Mouse (Mus musculus) embryonic fibroblast, embryonic 13.5 days (primary cell): ENCODE measurements around the gene Gm20388. TPM values are rescaled to one million over a fixed set of nuclear protein-coding genes. Genes with fewer than 3 reads are reported as not detected.

Source experiments
- H3K27ac ChIP-seq: 2 replicates; pipeline ENCODE4 v1.5.1; 2012; ENCODE audit warnings: low read length, control low read depth, inconsistent platforms; ENCODE audit not compliant: insufficient read depth
- H3K4me1 ChIP-seq: 2 replicates; pipeline ENCODE4 v1.6.1; 2011; ENCODE audit warnings: low read length; ENCODE audit not compliant: control insufficient read depth, insufficient read depth
- H3K4me3 ChIP-seq: 2 replicates; pipeline ENCODE4 v1.5.1; 2011; ENCODE audit warnings: mild to moderate bottlenecking, control low read depth, low read length; ENCODE audit not compliant: insufficient read depth
- CTCF ChIP-seq: IDR thresholded peaks from 2 replicates; pipeline ENCODE4 v1.5.1; 2011; ENCODE audit warnings: mild to moderate bottlenecking, control low read depth, low read length, moderate library complexity, borderline replicate concordance; ENCODE audit not compliant: insufficient read depth
- POLR2A ChIP-seq: IDR thresholded peaks from 2 replicates; pipeline ENCODE4 v1.6.1; 2011; ENCODE audit warnings: low read depth, mild to moderate bottlenecking, control low read depth, low read length, moderate library complexity
- polyA plus RNA-seq: library from polyadenylated mRNA; stranded (reverse); fragments of >200 nt; gene quantifications from 2 replicates; pipeline ENCODE4 v1.2.4, GENCODE M21; 2011; ENCODE audit warnings: low read depth; ENCODE audit not compliant: missing spikeins, insufficient read length

Gm20388 gene
- polyA plus RNA-seq, 1 experiment = 82.8 TPM

DNA sequence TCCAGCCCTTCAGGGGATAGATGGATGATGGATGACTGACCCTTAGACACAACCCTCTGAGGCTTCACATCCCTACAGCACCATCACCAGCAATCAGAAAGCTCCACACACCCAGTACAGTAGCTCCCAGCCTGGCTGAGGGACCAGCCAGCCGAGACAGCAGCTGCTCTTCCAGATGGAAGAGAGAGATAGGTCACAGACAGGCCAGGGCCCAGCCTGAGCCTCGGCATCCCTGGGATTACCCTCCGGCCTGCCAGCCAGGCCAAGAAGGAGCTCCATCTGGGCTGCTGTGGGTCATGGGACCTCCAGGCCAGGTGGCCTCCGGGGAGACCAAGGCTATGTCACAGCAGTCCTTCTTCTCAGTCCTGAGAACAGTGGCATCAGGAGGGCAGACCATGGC, 2332.7 kb downstream of the Gm20388 start:
- TF ChIP-seq CTCF (no peak), POLR2A (no peak)
- Histone ChIP-seq H3K27ac (no peak overlapping the region), H3K4me3 (no peak overlapping the region), H3K4me1 (peaks cover 18% of the 10 kb centered on the region; the same call in 1 of the 2 replicates)

DNA sequence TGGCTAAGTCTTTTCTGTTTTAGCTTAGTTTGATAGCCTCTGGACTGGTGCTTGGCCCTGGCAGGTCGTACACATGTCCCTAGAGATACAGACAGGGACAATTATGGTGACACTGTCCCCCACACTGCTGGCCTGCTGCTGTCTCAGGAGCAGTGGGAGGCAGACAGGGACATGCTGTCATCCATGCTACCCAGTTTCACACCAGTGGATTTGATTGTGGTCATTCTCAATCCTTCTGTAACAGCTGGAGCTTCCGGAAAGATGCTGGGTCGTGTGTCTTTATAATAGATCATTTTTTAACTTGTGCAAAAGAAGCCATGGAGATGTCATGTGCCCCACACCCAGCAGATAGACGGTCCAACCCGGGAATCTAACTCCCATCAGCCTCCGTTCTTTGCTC, 2334.5 kb downstream of the Gm20388 start:
- peaks cover 18% of the 10 kb centered on the region; the same call in 1 of the 2 replicates for H3K4me1 ChIP-seq
- no peak overlapping the region for H3K27ac ChIP-seq
- TF ChIP-seq POLR2A = no peak
- no peak for TF ChIP-seq CTCF
- H3K4me3 ChIP-seq = no peak overlapping the region

DNA sequence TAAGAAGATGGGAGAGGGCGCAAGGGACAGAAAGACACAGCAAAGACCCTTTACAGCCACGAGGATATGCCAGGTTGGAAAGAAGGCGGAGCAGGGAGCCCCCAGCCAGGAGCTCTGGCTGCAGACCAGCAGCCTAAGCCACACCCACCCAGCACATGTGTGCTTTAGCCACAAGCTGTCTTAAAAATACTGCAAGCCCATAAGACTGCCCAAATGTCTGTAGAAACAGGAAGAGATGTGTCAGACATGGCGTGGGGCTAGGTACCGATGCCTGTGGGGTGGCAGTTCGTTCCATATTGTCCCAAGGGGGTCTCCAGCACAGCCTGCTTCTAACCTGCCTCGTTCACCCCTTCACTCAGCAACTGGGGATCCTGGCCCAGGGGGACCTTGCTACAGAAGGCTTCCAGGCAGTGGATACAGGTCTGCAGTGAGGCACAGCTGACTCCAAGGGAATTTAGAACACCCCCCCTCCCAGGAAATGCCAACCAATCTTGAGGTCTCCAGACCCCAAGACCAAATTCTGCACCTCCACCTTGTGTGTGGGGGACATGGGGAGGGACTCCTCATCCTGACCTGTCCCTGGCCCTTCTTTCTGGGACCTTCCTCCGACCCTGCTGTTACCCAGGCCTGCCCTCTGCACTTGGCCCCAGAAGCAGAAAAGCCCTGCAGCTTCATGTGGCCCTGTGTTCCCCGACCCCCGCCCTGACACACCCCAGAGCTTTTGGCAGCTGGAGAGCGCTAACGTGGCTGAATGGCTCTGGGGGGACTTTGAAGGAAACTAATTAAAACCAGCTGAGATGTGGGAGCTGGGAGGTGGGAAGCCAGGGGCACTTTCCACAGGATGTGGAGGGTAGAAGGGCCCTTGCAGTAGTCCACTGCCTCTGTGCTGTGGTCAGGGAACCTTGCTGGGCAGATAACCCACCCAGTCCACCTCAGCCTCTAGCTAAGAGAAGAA, 2335.9 kb downstream of the Gm20388 start:
- no peak overlapping the region for H3K4me3 ChIP-seq
- TF ChIP-seq POLR2A (no peak), CTCF (no peak)

DNA sequence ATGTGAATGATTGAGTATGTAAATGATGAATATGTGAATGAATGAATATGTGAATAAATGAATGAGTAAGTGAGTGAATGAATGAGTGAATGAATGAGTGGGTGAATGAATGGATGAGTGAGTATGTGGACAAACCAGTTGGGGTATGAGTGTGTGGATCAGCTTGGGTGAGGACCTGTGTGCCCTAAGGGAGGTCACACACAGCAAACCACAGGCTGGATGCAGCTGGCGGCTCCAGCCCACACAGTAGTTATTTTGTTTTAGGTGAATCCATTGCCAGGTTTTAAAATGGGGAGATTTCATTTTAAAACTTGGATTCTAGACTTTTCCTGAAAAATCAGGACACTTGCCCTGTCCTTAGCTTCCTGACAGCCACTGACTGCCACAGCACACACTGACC, 2341.1 kb downstream of the Gm20388 start:
- Histone ChIP-seq H3K4me3 (no peak overlapping the region), H3K27ac (no peak overlapping the region), H3K4me1 (peaks cover 6% of the 10 kb centered on the region; the same call in 1 of the 2 replicates)
- TF ChIP-seq POLR2A = no peak
- TF ChIP-seq CTCF = no peak

More for the DNA sequence above, 2335.9 kb downstream of the Gm20388 start:
- H3K4me1 ChIP-seq = peaks cover 18% of the 10 kb centered on the region; the same call in 1 of the 2 replicates
- H3K27ac ChIP-seq = peak overlapping the region; percentile 72

DNA sequence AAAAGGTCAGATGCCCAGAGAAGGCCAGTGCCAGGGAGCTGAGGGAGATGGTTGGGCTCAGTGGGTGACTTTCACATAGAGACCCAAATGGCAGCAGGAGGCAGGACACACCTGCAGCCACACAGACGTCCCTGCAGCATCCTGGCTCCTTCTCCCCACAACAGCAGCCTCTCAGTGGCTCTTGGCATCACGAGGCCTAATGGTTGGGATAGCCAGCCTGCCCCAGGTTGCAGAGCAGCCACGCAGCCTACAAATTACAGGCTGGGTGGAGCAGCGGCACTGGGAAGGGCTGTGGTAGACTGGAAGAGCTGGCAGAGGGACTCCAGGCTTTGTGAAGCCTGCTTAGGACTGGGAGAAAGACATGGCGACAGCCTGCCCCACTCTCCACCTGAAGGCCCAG, 2341.7 kb downstream of the Gm20388 start:
- H3K4me1 ChIP-seq = peaks cover 3% of the 10 kb centered on the region; the same call in 1 of the 2 replicates
- TF ChIP-seq CTCF (no peak), POLR2A (no peak)
- no peak overlapping the region for H3K27ac ChIP-seq
- H3K4me3 ChIP-seq = no peak overlapping the region

DNA sequence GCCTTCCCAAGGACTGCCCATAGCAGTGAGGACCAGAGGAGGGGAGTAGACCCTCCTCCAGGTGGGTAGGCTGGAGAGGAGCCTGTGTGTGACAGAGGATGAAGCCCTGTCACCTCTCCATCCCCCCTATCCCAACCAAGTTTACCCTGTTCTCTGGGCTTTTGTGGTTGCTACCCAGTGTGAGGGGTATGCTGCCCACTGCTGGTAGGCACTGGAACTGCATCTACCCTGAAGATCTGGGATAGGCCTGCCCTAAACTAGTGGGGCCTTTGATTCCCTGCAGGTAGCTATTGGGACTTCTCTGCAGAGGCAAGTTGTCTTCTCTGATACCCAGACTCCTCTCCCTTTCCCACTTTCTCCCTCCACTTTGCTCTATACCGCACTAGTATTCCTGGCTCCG, 2348.7 kb downstream of the Gm20388 start:
- H3K4me3 ChIP-seq = no peak overlapping the region
- TF ChIP-seq CTCF (peak; percentile 94; the same call in 1 of the 2 replicates), POLR2A (no peak)
- no peaks in the 10 kb centered on the region for H3K4me1 ChIP-seq
- H3K27ac ChIP-seq = no peak overlapping the region

DNA sequence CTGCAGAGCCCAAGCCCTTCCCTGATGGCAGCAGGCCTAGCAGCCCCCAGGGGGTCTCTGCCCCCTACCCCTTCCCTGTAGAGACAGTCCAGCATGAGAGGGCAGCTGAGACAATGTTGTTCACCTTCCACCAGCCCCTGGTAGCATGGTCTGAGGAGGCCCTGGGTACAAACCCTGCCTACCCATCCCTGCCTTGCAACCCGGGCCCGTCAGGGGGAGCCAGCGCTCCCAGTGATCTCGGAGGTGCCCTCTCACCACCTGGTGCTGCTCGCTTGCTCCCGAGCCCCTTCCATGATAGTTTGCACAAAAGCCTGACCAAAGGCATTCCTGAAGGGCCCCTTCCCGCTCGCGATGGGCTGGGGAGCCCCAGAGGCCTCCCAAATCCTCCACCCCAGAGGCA, 2350.1 kb downstream of the Gm20388 start:
- no peak for TF ChIP-seq POLR2A
- no peak for TF ChIP-seq CTCF
- no peak overlapping the region for H3K27ac ChIP-seq
- no peak overlapping the region for H3K4me3 ChIP-seq
- H3K4me1 ChIP-seq = no peaks in the 10 kb centered on the region

DNA sequence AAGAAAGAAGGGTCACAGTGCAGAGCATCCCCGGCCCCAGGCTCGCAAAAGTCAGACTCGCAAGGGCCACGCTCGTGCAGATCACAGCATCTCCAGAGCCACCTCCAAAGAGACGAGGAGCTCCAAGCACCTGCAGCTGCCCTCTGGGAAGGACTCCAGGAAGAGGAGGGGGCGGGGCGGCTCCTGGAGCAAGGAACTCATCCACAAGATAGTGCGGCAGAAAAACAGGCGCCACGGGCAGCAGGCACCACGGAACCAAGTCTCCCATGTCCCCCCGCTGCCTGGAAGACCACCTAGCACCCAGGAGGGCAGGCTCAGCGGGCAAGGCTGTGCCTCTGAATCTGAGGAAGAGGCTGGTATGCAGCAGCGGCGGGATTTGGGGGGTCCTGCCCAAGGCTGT, 2352.2 kb downstream of the Gm20388 start:
- H3K27ac ChIP-seq = no peak overlapping the region
- H3K4me3 ChIP-seq = no peak overlapping the region
- no peak for TF ChIP-seq CTCF
- no peak for TF ChIP-seq POLR2A
- no peaks in the 10 kb centered on the region for H3K4me1 ChIP-seq

DNA sequence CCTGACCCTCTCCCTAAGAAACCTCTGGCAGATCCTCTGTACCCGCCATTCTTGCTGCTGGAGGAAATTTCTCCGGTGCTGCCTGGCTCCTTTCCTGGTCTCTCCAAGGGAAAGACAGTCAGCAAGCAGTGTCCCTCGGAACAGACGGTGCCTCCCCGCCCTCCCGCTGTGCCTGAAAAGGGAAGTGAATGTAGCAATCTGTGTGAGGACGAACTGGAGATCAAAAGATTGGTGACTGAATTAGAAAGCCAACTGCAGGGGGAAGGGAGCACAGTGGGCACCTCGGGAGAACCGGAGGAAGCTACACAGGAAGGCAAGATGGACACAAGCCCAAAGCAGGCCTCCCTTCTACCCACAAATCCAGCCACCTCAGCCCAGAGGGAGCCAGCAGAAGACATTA, 2353.6 kb downstream of the Gm20388 start:
- Histone ChIP-seq H3K4me1 (no peaks in the 10 kb centered on the region), H3K27ac (no peak overlapping the region), H3K4me3 (no peak overlapping the region)
- no peak for TF ChIP-seq CTCF
- no peak for TF ChIP-seq POLR2A

DNA sequence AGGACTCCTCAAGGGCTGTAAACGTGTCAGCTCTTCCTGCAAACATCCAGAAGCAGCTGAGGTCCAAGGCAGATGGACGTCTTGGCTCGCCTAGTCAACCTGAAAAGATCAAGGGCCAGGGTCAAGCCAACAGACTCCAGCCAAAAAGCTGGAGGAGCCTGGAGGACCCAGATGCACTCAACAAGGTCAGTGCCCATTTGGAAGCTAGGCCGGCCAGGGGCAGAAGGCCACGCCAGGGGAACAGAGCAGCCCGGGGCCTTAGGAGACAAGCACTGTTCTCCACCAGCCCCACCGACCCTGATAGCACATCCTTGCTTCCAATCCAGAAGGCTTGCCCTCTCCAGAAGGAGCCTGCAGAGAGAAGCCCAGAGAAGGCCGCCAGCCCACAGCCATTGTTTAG, 2354.9 kb downstream of the Gm20388 start:
- no peak for TF ChIP-seq CTCF
- no peaks in the 10 kb centered on the region for H3K4me1 ChIP-seq
- no peak overlapping the region for H3K4me3 ChIP-seq
- H3K27ac ChIP-seq = no peak overlapping the region
